8 mouse cellular contexts compared by ENCODE assay signal in genomic region chr14:75832982-75833381, GRCm38 (mm10). TPM values are rescaled to one million over a fixed set of nuclear protein-coding genes. Genes with fewer than 3 reads are reported as not detected.
DNase-seq lines count a peak whose midpoint lies in the region; ATAC-seq lines count a peak whose summit lies in the region.

No protein-coding gene starts in this region.

- peak overlapping the region; percentile 67 for H3K9ac ChIP-seq in intestine, embryonic 16.5 days (ENCODE audit: low read depth, low read length)
- peak overlapping the region; percentile 87; the same call in 1 of the 2 replicates for H3K9ac ChIP-seq in liver, embryonic 16.5 days (ENCODE audit: low read depth, low read length)

- peaks cover 36% of the 10 kb centered on the region for H3K4me1 ChIP-seq in intestine, embryonic 16.5 days (ENCODE audit: control insufficient read depth, insufficient read depth, low read length)
- H3K4me1 ChIP-seq in liver, embryonic 16.5 days (ENCODE audit: control insufficient read depth, low read depth, low read length), result peaks cover 71% of the 10 kb centered on the region

- peak overlapping the region; percentile 100 for H3K4me2 ChIP-seq in intestine, embryonic 16.5 days (ENCODE audit: low read depth, low read length)
- peak overlapping the region; percentile 99 for H3K4me2 ChIP-seq in liver, embryonic 16.5 days (ENCODE audit: low read depth, low read length)

- DNase-seq in adrenal gland, postnatal 14 days, result peak; percentile 54
- no peak for DNase-seq in adrenal gland, adult 2 months
- DNase-seq in R1 (ENCODE audit: low read depth, low spot score), result peak; percentile 83
- no peak for DNase-seq in right cerebral cortex, postnatal 25 days
- DNase-seq in adrenal gland, postnatal 10 days, result no peak
- DNase-seq in layer of hippocampus, postnatal 10 days (ENCODE audit: low spot score in 2 of 2), result no peak

- peak overlapping the region; percentile 100 for H3K27ac ChIP-seq in intestine, embryonic 16.5 days (ENCODE audit: low read length)
- peak overlapping the region; percentile 91 for H3K27ac ChIP-seq in liver, embryonic 16.5 days (ENCODE audit: low read length)

- H3K27me3 ChIP-seq in intestine, embryonic 16.5 days (replicated peaks; ENCODE audit: control insufficient read depth, insufficient read depth, low read length), result no peaks in the 10 kb centered on the region
- H3K27me3 ChIP-seq in liver, embryonic 16.5 days (ENCODE audit: control insufficient read depth, insufficient read depth, low read depth, low read length), result peaks cover 5% of the 10 kb centered on the region

- 32% methylated on average over 4 of the region's 4 CpGs for WGBS in intestine, embryonic 16.5 days
- 54% methylated on average over 4 of the region's 4 CpGs for WGBS in liver, embryonic 16.5 days (ENCODE audit: insufficient replicate concordance)

- H3K9me3 ChIP-seq in intestine, embryonic 16.5 days (ENCODE audit: control insufficient read depth, low read length), result no peaks in the 10 kb centered on the region
- no peaks in the 10 kb centered on the region for H3K9me3 ChIP-seq in liver, embryonic 16.5 days (replicated peaks; ENCODE audit: control insufficient read depth, low read length)

- peak overlapping the region; percentile 60 for H3K4me3 ChIP-seq in intestine, embryonic 16.5 days (ENCODE audit: low read length)
- peak overlapping the region; percentile 68 for H3K4me3 ChIP-seq in liver, embryonic 16.5 days (ENCODE audit: low read depth, low read length)

- no peaks in the 10 kb centered on the region for H3K36me3 ChIP-seq in intestine, embryonic 16.5 days (ENCODE audit: control insufficient read depth, insufficient read depth, low read length)
- H3K36me3 ChIP-seq in liver, embryonic 16.5 days (ENCODE audit: control insufficient read depth, insufficient read depth), result no peaks in the 10 kb centered on the region

- ATAC-seq in intestine, embryonic 16.5 days, result no peak
- no peak for ATAC-seq in liver, embryonic 16.5 days (ENCODE audit: low read depth)

RNA-seq across cellular contexts. Expression of gene Tpt1, which starts 11.9 kb away (rescaled TPM):
- total RNA-seq in adrenal gland, postnatal 14 days (2021), result 2,745 and 3,054 TPM in 2 replicates
- total RNA-seq in adrenal gland, adult 2 months (2021), result 1,000 to 10,000 TPM; 2,669 to 3,122 TPM
- 2,303 and 3,302 TPM in 2 replicates for polyA plus RNA-seq in adrenal gland, adult 2 months (2012; rRNA removed)
- polyA plus RNA-seq in intestine, embryonic 16.5 days (2015; fragmentation: Nextera tagmentation; extraction: Ambion mirVana), result 829 and 857 TPM in 2 replicates
- polyA plus RNA-seq in liver, embryonic 16.5 days (2015; fragmentation: Nextera tagmentation; extraction: Ambion mirVana), result 462 and 509 TPM in 2 replicates
- total RNA-seq in adrenal gland, postnatal 10 days (2021), result 1,000 to 10,000 TPM; 3,217 to 3,266 TPM
- total RNA-seq in layer of hippocampus, postnatal 10 days (2021), result 1,000 to 10,000 TPM; 1,133 to 1,398 TPM

RNA-seq across cellular contexts. Expression of gene Slc25a30, which starts 46.1 kb away (rescaled TPM):
- total RNA-seq in adrenal gland, postnatal 14 days (2021), result 71.2 and 102 TPM in 2 replicates
- total RNA-seq in adrenal gland, adult 2 months (2021), result 100 to 1,000 TPM; 162 to 208 TPM
- 21.2 and 24.5 TPM in 2 replicates for polyA plus RNA-seq in adrenal gland, adult 2 months (2012; rRNA removed)
- 2.1 and 2.4 TPM in 2 replicates for polyA plus RNA-seq in intestine, embryonic 16.5 days (2015; fragmentation: Nextera tagmentation; extraction: Ambion mirVana)
- 1.3 and 1.6 TPM in 2 replicates for polyA plus RNA-seq in liver, embryonic 16.5 days (2015; fragmentation: Nextera tagmentation; extraction: Ambion mirVana)
- 10 to 100 TPM; 35.2 to 50.6 TPM for total RNA-seq in adrenal gland, postnatal 10 days (2021)
- total RNA-seq in layer of hippocampus, postnatal 10 days (2021), result 10 to 100 TPM; 11.0 to 12.9 TPM

Comparison
In these comparisons a context has a peak if more than half of its experiments do, and no peak if none do; other contexts are left out.
1. DNase-seq: peak in adrenal gland, postnatal 14 days (single experiment) and R1 (single experiment); none in adrenal gland, adult 2 months (single experiment), right cerebral cortex, postnatal 25 days (single experiment), adrenal gland, postnatal 10 days (single experiment) and layer of hippocampus, postnatal 10 days (0 of 2).